Mouse (Mus musculus) heart, embryonic 16.5 days (tissue): ENCODE measurements at regions not wholly inside any gene's neighbourhood (a gene's known extent, or its start where the extent isn't known, plus 50 kb on each side); places are given as distances from the start of the nearest gene placed in this dataset.

ENCODE experiments used
- ATAC-seq: fragments of 200-750 bp; cut with Nextera tagmentation; replicated peaks from 2 replicates; pipeline ENCODE4 v1.8.0; 2017; ENCODE audit warnings: moderate number of reproducible peaks; ENCODE audit not compliant: insufficient read depth, low FRiP score; ENCODE audit errors: extremely low read depth
- H3K27ac ChIP-seq: fragments of 300-500 bp; sonication (generic); 2 replicates; pipeline ENCODE4 v1.5.1; 2014; ENCODE audit warnings: mild to moderate bottlenecking, low read length, control low read depth, moderate library complexity
- H3K27me3 ChIP-seq: fragments of 300-500 bp; sonication (generic); 2 replicates; pipeline ENCODE4 v1.6.1; 2014; ENCODE audit warnings: low read length, mixed read lengths; ENCODE audit not compliant: control insufficient read depth, insufficient read depth
- H3K36me3 ChIP-seq: fragments of 300-500 bp; sonication (generic); 2 replicates; pipeline ENCODE4 v1.6.1; 2014; ENCODE audit not compliant: control insufficient read depth, insufficient read depth
- H3K4me1 ChIP-seq: fragments of 300-500 bp; sonication (generic); 2 replicates; pipeline ENCODE4 v1.6.1; 2014; ENCODE audit warnings: low read length, mixed read lengths; ENCODE audit not compliant: control insufficient read depth, insufficient read depth
- H3K4me2 ChIP-seq: fragments of 300-500 bp; sonication (generic); 2 replicates; pipeline ENCODE4 v1.6.1; 2014; ENCODE audit warnings: low read depth, mild to moderate bottlenecking, control low read depth, low read length
- H3K4me3 ChIP-seq: fragments of 300-500 bp; sonication (generic); 2 replicates; pipeline ENCODE4 v1.5.1; 2014; ENCODE audit warnings: mild to moderate bottlenecking, control low read depth, low read length
- H3K9ac ChIP-seq: fragments of 300-500 bp; sonication (generic); 2 replicates; pipeline ENCODE4 v1.6.1; 2014; ENCODE audit warnings: low read length, control low read depth
- H3K9me3 ChIP-seq: fragments of 300-500 bp; sonication (generic); replicated peaks from 2 replicates; pipeline ENCODE4 v1.6.1; 2016; ENCODE audit warnings: low read length; ENCODE audit not compliant: control insufficient read depth
- WGBS: fragments of 180-500 bp; shearing (Covaris S2); extraction: QIAGEN DNeasy Blood & Tissue Kit; methylation state at CpG from one replicate; pipeline ENCODE4 v1.1.7; 2014; 5-methylcytosine and 5-hydroxymethylcytosine counted together

GRCm38 (mm10) chr1:81516575-81517210 is 439.9 kb downstream of the Nyap2 start:
- H3K27ac ChIP-seq = no peak overlapping the region
- 52% methylated on average over 10 of the region's 10 CpGs for WGBS
- 0 out of 2 replicates have a peak, but pooled peaks cover 3% of the 10 kb centered on the region for H3K4me1 ChIP-seq
- no peak overlapping the region for H3K9ac ChIP-seq
- H3K36me3 ChIP-seq = no peaks in the 10 kb centered on the region
- H3K4me3 ChIP-seq = no peak overlapping the region
- no peaks in the 10 kb centered on the region for H3K9me3 ChIP-seq
- no peak for ATAC-seq
- H3K27me3 ChIP-seq = no peaks in the 10 kb centered on the region
- H3K4me2 ChIP-seq = no peak overlapping the region

- no peak overlapping the region for H3K9ac ChIP-seq
- H3K27me3 ChIP-seq = no peaks in the 10 kb centered on the region
- H3K4me2 ChIP-seq = no peak overlapping the region
- ATAC-seq = no peak
- H3K27ac ChIP-seq = no peak overlapping the region
- no peaks in the 10 kb centered on the region for H3K36me3 ChIP-seq
- WGBS = 65% methylated on average over 9 of the region's 9 CpGs
- 0 out of 2 replicates have a peak, but pooled peaks cover 3% of the 10 kb centered on the region for H3K4me1 ChIP-seq
- no peak overlapping the region for H3K4me3 ChIP-seq
- H3K9me3 ChIP-seq = no peaks in the 10 kb centered on the region
These were observed 443.9 kb downstream of the Nyap2 start for GRCm38 (mm10) chr1:81520420-81521273.

GRCm38 (mm10) chr1:81522929-81523328 is 446.2 kb downstream of the Nyap2 start:
- H3K4me2 ChIP-seq = no peak overlapping the region
- 0 out of 2 replicates have a peak, but pooled peaks cover 3% of the 10 kb centered on the region for H3K4me1 ChIP-seq
- no peak overlapping the region for H3K4me3 ChIP-seq
- ATAC-seq = no peak
- no peak overlapping the region for H3K27ac ChIP-seq
- H3K27me3 ChIP-seq = no peaks in the 10 kb centered on the region
- no peaks in the 10 kb centered on the region for H3K9me3 ChIP-seq
- 83% methylated on average over 3 of the region's 3 CpGs for WGBS
- no peak overlapping the region for H3K9ac ChIP-seq
- H3K36me3 ChIP-seq = no peaks in the 10 kb centered on the region

GRCm38 (mm10) chr1:81525821-81526220 is 449.1 kb downstream of the Nyap2 start:
- H3K4me3 ChIP-seq = no peak overlapping the region
- no peak overlapping the region for H3K9ac ChIP-seq
- no peaks in the 10 kb centered on the region for H3K36me3 ChIP-seq
- no peak for ATAC-seq
- no peak overlapping the region for H3K27ac ChIP-seq
- no peaks in the 10 kb centered on the region for H3K9me3 ChIP-seq
- H3K4me1 ChIP-seq = no peaks in the 10 kb centered on the region
- H3K27me3 ChIP-seq = no peaks in the 10 kb centered on the region
- H3K4me2 ChIP-seq = no peak overlapping the region

GRCm38 (mm10) chr1:81537836-81538235 is 461.1 kb downstream of the Nyap2 start:
- no peak overlapping the region for H3K4me2 ChIP-seq
- no peaks in the 10 kb centered on the region for H3K36me3 ChIP-seq
- no peaks in the 10 kb centered on the region for H3K4me1 ChIP-seq
- 65% methylated on average over 5 of the region's 5 CpGs for WGBS
- H3K27me3 ChIP-seq = no peaks in the 10 kb centered on the region
- H3K9me3 ChIP-seq = no peaks in the 10 kb centered on the region
- no peak overlapping the region for H3K4me3 ChIP-seq
- ATAC-seq = no peak
- H3K9ac ChIP-seq = no peak overlapping the region
- H3K27ac ChIP-seq = no peak overlapping the region

- Histone ChIP-seq H3K4me3 (no peak overlapping the region), H3K9ac (no peak overlapping the region), H3K27ac (no peak overlapping the region), H3K4me2 (no peak overlapping the region), H3K36me3 (no peaks in the 10 kb centered on the region), H3K9me3 (no peaks in the 10 kb centered on the region), H3K4me1 (0 out of 2 replicates have a peak, but pooled peaks cover under 1% of the 10 kb centered on the region), H3K27me3 (no peaks in the 10 kb centered on the region)
- no peak for ATAC-seq
- WGBS = 79% methylated on average over 5 of the region's 5 CpGs
These were observed 463.0 kb downstream of the Nyap2 start for GRCm38 (mm10) chr1:81539591-81540311.

- Histone ChIP-seq H3K4me3 (no peak overlapping the region), H3K9ac (no peak overlapping the region), H3K27ac (no peak overlapping the region), H3K36me3 (no peaks in the 10 kb centered on the region), H3K4me2 (no peak overlapping the region), H3K27me3 (no peaks in the 10 kb centered on the region), H3K9me3 (no peaks in the 10 kb centered on the region), H3K4me1 (0 out of 2 replicates have a peak, but pooled peaks cover 3% of the 10 kb centered on the region)
- no peak for ATAC-seq
- WGBS = 64% methylated on average over 2 of the region's 2 CpGs
These were observed 472.2 kb downstream of the Nyap2 start for GRCm38 (mm10) chr1:81548906-81549305.

GRCm38 (mm10) chr1:81549706-81550105 is 473.0 kb downstream of the Nyap2 start:
- H3K4me1 ChIP-seq = 0 out of 2 replicates have a peak, but pooled peaks cover 3% of the 10 kb centered on the region
- no peak for ATAC-seq

GRCm38 (mm10) chr1:81552731-81553130 is 476.0 kb downstream of the Nyap2 start:
- Histone ChIP-seq H3K4me3 (no peak overlapping the region), H3K4me1 (no peaks in the 10 kb centered on the region), H3K9me3 (no peaks in the 10 kb centered on the region), H3K4me2 (no peak overlapping the region), H3K27me3 (no peaks in the 10 kb centered on the region), H3K9ac (no peak overlapping the region), H3K36me3 (no peaks in the 10 kb centered on the region), H3K27ac (no peak overlapping the region)
- no peak for ATAC-seq
- WGBS = 83% methylated on average over 3 of the region's 3 CpGs

More at GRCm38 (mm10) chr1:81549706-81550105, 473.0 kb downstream of the Nyap2 start:
- no peak overlapping the region for H3K9ac ChIP-seq
- no peak overlapping the region for H3K4me3 ChIP-seq
- H3K27me3 ChIP-seq = no peaks in the 10 kb centered on the region
- no peaks in the 10 kb centered on the region for H3K36me3 ChIP-seq
- no peak overlapping the region for H3K27ac ChIP-seq
- H3K9me3 ChIP-seq = no peaks in the 10 kb centered on the region
- WGBS = 73% methylated on average over 5 of the region's 5 CpGs
- no peak overlapping the region for H3K4me2 ChIP-seq
